Mouse (Mus musculus) neural tube, embryonic 15.5 days (tissue): Measurements from ENCODE around the gene Vasp. TPM values are rescaled to one million over a fixed set of nuclear protein-coding genes. Genes with fewer than 3 reads are reported as not detected.

ENCODE experiments used
- ATAC-seq: fragments of 200-750 bp; cut with Nextera tagmentation; 2 replicates; pipeline ENCODE4 v1.8.0; 2017; ENCODE audit warnings: mild to moderate bottlenecking, moderate TSS enrichment, moderate library complexity; ENCODE audit not compliant: low FRiP score
- H3K27ac ChIP-seq: fragments of 300-500 bp; sonication (generic); replicated peaks from 2 replicates; pipeline ENCODE4 v1.5.1; 2015; ENCODE audit warnings: mild to moderate bottlenecking, inconsistent platforms
- H3K27me3 ChIP-seq: fragments of 300-500 bp; sonication (generic); replicated peaks from 2 replicates; pipeline ENCODE4 v1.6.1; 2015; ENCODE audit warnings: inconsistent platforms
- H3K36me3 ChIP-seq: fragments of 300-500 bp; sonication (generic); 2 replicates; pipeline ENCODE4 v1.6.1; 2015; ENCODE audit warnings: inconsistent platforms
- H3K4me1 ChIP-seq: fragments of 300-500 bp; sonication (generic); 2 replicates; pipeline ENCODE4 v1.6.1; 2015; ENCODE audit warnings: inconsistent platforms
- H3K4me2 ChIP-seq: fragments of 300-500 bp; sonication (generic); 2 replicates; pipeline ENCODE4 v1.6.1; 2015; ENCODE audit warnings: inconsistent platforms, mild to moderate bottlenecking, moderate library complexity
- H3K4me3 ChIP-seq: fragments of 300-500 bp; sonication (generic); replicated peaks from 2 replicates; pipeline ENCODE4 v1.5.1; 2015; ENCODE audit warnings: mild to moderate bottlenecking, inconsistent platforms
- H3K9ac ChIP-seq: fragments of 300-500 bp; sonication (generic); replicated peaks from 2 replicates; pipeline ENCODE4 v1.6.1; 2015; ENCODE audit warnings: mild to moderate bottlenecking, inconsistent platforms
- H3K9me3 ChIP-seq: fragments of 300-500 bp; sonication (generic); replicated peaks from 2 replicates; pipeline ENCODE4 v1.6.1; 2016; ENCODE audit warnings: inconsistent platforms
- WGBS: fragments of 180-500 bp; shearing (Covaris S2); methylation state at CpG from one replicate; pipeline ENCODE4 v1.1.7; 2015; ENCODE audit warnings: mixed read lengths; 5-methylcytosine and 5-hydroxymethylcytosine counted together
- polyA plus RNA-seq: library from polyadenylated mRNA; unstranded; fragments of >200 nt; fragmentation: Nextera tagmentation; extraction: Ambion mirVana; gene quantifications from 2 replicates; pipeline ENCODE4 v1.2.1, GENCODE M21; 2015

Vasp gene
- polyA plus RNA-seq, 1 experiment from 2014 or later, result 40.9 TPM

DNA sequence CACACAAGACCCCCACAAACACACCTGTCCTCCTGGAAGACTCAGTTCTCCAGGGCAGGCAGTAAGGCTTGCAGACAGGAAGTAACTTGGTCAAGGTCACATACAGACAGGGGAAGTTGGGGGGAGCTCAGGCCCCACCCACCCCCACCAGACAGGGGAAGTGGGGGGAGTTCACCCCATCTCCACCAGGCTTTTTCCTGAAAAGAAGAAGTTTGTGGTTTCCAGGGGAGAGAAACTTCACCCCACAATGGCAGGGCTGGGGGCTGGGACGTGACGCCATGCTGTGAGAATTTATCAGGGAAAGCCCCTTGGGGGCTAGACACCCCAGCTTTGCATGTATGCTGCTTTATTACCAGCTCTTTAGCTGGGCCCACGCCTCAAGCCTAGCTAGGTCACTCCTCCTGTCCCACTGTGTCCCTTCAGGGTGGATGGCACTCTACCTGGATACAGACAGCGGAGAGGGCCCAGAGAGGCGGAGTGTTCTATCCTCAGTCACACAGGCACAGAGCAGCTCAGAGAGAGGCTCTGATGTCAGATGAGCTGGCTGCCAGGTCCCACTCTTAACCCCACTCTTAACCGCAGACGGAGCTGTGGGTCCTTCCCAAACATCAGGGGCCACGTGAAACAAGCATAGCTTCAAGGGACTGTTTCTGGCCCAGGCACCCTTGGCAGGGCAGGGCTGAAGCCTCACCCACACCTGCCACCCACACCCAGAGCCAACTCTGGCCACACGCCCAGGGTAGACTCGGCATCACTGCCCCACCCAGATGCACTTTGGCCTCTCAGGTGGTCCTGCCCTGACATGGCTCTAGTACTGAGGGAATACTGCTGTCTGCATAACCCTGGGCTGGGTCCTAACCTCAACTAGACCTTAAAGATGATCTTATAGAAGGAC lies 5.4 kb downstream of the Vasp start:
- Histone ChIP-seq H3K4me2 (no peak overlapping the region), H3K9me3 (no peaks in the 10 kb centered on the region), H3K36me3 (peaks cover 40% of the 10 kb centered on the region), H3K27me3 (no peaks in the 10 kb centered on the region), H3K4me1 (peaks cover 46% of the 10 kb centered on the region), H3K27ac (no peak overlapping the region), H3K4me3 (no peak overlapping the region), H3K9ac (no peak overlapping the region)
- ATAC-seq, result no peak
- WGBS, result 86% methylated on average over 10 of the region's 10 CpGs

GRCm38 (mm10) chr7:19265147-19265546 lies 6.5 kb downstream of the Vasp start:
- WGBS, result 80% methylated on average over 7 of the region's 7 CpGs
- no peak for ATAC-seq
- Histone ChIP-seq H3K9me3 (no peaks in the 10 kb centered on the region), H3K27me3 (no peaks in the 10 kb centered on the region), H3K27ac (no peak overlapping the region), H3K4me2 (no peak overlapping the region), H3K4me1 (peaks cover 36% of the 10 kb centered on the region), H3K36me3 (peaks cover 47% of the 10 kb centered on the region), H3K9ac (no peak overlapping the region), H3K4me3 (no peak overlapping the region)

- Histone ChIP-seq H3K27me3 (no peaks in the 10 kb centered on the region), H3K27ac (no peak overlapping the region), H3K9ac (no peak overlapping the region), H3K36me3 (peaks cover 70% of the 10 kb centered on the region), H3K4me1 (no peaks in the 10 kb centered on the region), H3K4me2 (no peak overlapping the region), H3K4me3 (no peak overlapping the region), H3K9me3 (no peaks in the 10 kb centered on the region)
- WGBS, result 79% methylated on average over 3 of the region's 3 CpGs
- no peak for ATAC-seq
These were observed 13.3 kb downstream of the Vasp start for GRCm38 (mm10) chr7:19258336-19258735.

- no peak overlapping the region for H3K27ac ChIP-seq
- 37% methylated on average over 11 of the region's 11 CpGs for WGBS
These were observed 14.1 kb downstream of the Vasp start for GRCm38 (mm10) chr7:19257390-19258022.

DNA sequence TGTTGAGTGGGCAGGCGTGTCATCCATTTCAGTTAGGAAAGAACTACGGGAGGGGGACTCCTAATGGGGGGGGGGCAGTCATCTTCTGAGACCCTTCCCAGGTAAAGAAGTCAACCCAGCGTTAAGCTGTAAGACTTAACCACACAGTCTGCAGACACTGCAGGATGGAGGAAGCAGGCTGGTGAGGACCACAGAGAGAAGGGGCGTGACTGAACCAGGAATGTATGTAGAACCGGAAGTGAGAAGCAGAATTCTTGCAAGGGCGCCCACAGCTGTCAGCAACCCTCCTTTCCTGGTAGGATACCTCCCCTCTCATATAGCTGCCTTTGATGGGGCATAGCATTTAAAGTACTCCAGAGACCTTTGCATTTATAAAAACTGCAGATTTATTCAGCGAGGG lies 15.1 kb downstream of the Vasp start:
- H3K27ac ChIP-seq, result no peak overlapping the region
- ATAC-seq, result no peak
- H3K27me3 ChIP-seq, result no peaks in the 10 kb centered on the region
- H3K4me2 ChIP-seq, result no peak overlapping the region
- H3K4me3 ChIP-seq, result no peak overlapping the region
- peaks cover 54% of the 10 kb centered on the region for H3K36me3 ChIP-seq
- no peak overlapping the region for H3K9ac ChIP-seq
- no peaks in the 10 kb centered on the region for H3K9me3 ChIP-seq
- 88% methylated on average over 7 of the region's 7 CpGs for WGBS
- no peaks in the 10 kb centered on the region for H3K4me1 ChIP-seq

More at GRCm38 (mm10) chr7:19257390-19258022, 14.1 kb downstream of the Vasp start:
- ATAC-seq, result peak; percentile 68
- no peaks in the 10 kb centered on the region for H3K4me1 ChIP-seq
- no peak overlapping the region for H3K4me3 ChIP-seq
- no peak overlapping the region for H3K9ac ChIP-seq
- no peaks in the 10 kb centered on the region for H3K27me3 ChIP-seq
- H3K4me2 ChIP-seq, result no peak overlapping the region
- no peaks in the 10 kb centered on the region for H3K9me3 ChIP-seq
- peaks cover 62% of the 10 kb centered on the region for H3K36me3 ChIP-seq

DNA sequence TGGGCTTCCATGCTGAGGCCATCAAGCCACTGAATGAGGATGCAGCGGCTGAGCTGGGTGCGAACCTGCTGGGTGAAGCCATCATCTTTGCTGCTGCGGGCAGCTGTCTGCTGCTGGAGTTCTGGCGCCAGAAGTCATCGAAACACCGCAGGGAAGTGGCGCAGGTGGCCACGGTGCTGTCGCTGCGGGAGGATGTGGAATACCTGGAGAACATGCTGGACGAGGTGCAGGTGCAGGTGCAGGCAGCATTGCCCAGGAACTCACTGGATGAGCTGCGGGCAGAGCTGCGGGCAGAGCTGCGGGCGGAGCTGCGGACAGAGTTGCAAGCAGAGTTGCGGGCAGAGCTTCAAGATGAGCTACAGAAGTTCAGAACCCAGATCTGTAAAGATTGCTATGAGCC lies 16.2 kb downstream of the Vasp start:
- no peak overlapping the region for H3K27ac ChIP-seq
- no peak overlapping the region for H3K4me2 ChIP-seq
- H3K9ac ChIP-seq, result no peak overlapping the region
- no peaks in the 10 kb centered on the region for H3K4me1 ChIP-seq
- no peaks in the 10 kb centered on the region for H3K9me3 ChIP-seq
- 79% methylated on average over 17 of the region's 17 CpGs for WGBS
- no peak for ATAC-seq
- H3K4me3 ChIP-seq, result no peak overlapping the region
- H3K27me3 ChIP-seq, result no peaks in the 10 kb centered on the region
- H3K36me3 ChIP-seq, result peaks cover 47% of the 10 kb centered on the region

DNA sequence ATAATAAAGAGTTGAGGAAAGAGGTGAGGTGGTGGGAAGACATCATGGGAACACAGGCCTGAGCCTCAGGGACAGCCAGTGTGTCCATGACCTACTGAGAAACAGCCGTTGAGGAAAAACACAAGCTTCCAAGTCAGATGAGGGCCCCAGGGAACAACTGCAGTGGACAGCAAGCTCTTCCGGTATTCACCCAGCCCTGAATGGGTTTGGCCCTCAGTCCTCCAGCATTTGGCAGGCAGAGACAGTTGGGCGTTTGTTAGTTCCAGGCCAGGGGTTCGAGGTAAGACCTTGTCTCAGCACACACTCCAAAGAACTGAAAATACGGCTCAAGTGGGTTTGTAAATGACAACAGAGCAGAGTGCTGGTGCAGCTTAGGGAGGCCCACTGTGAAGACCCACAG lies 18.2 kb downstream of the Vasp start:
- Histone ChIP-seq H3K9ac (no peak overlapping the region), H3K4me3 (no peak overlapping the region), H3K27me3 (no peaks in the 10 kb centered on the region), H3K27ac (no peak overlapping the region), H3K36me3 (peaks cover 27% of the 10 kb centered on the region), H3K4me1 (no peaks in the 10 kb centered on the region), H3K9me3 (no peaks in the 10 kb centered on the region), H3K4me2 (no peak overlapping the region)
- ATAC-seq, result no peak
- 65% methylated on average over 5 of the region's 5 CpGs for WGBS

- Histone ChIP-seq H3K4me2 (no peak overlapping the region), H3K9me3 (no peaks in the 10 kb centered on the region), H3K27me3 (no peaks in the 10 kb centered on the region), H3K36me3 (peaks cover 14% of the 10 kb centered on the region; the same call in 1 of the 2 replicates), H3K27ac (no peak overlapping the region), H3K9ac (no peak overlapping the region), H3K4me3 (no peak overlapping the region), H3K4me1 (no peaks in the 10 kb centered on the region)
- no peak for ATAC-seq
- WGBS, result 85% methylated on average over 4 of the region's 4 CpGs
These were observed 19.5 kb downstream of the Vasp start for GRCm38 (mm10) chr7:19252078-19252477.

DNA sequence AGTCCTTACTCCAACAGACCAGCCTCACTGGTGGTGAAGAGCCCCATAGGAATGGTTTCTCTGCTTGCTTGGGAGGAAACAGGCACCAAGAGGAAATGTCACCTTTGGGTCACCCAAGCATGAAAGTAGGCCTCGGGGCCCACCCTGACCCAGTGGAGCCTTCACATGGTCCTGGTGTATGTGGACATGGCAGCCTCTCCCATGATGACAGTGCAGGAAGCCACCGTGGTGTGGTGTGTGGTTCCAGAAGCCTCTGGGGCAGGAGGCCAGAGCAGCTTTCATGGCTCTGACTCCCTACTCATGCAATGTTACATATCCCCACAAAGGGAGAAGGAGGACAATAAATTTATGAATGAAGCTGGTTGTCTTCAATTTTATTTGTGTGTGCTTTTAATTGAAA lies 24.1 kb downstream of the Vasp start:
- 100% methylated on average over 2 of the region's 2 CpGs for WGBS
- Histone ChIP-seq H3K4me1 (no peaks in the 10 kb centered on the region), H3K4me3 (no peak overlapping the region), H3K27me3 (no peaks in the 10 kb centered on the region), H3K4me2 (no peak overlapping the region), H3K27ac (no peak overlapping the region), H3K36me3 (peaks cover 17% of the 10 kb centered on the region), H3K9me3 (no peaks in the 10 kb centered on the region), H3K9ac (no peak overlapping the region)
- ATAC-seq, result no peak

- Histone ChIP-seq H3K36me3 (peaks cover 17% of the 10 kb centered on the region), H3K4me2 (no peak overlapping the region), H3K9me3 (no peaks in the 10 kb centered on the region), H3K4me3 (no peak overlapping the region), H3K9ac (no peak overlapping the region), H3K27ac (no peak overlapping the region), H3K4me1 (no peaks in the 10 kb centered on the region), H3K27me3 (no peaks in the 10 kb centered on the region)
- no peak for ATAC-seq
- WGBS, result 90% methylated on average over 1 of the region's 1 CpGs
These were observed 24.8 kb downstream of the Vasp start for GRCm38 (mm10) chr7:19246855-19247254.

- Histone ChIP-seq H3K27ac (no peak overlapping the region), H3K9ac (no peak overlapping the region), H3K9me3 (no peaks in the 10 kb centered on the region), H3K27me3 (no peaks in the 10 kb centered on the region), H3K4me2 (no peak overlapping the region), H3K36me3 (peaks cover 17% of the 10 kb centered on the region), H3K4me3 (no peak overlapping the region), H3K4me1 (no peaks in the 10 kb centered on the region)
- 86% methylated on average over 3 of the region's 3 CpGs for WGBS
- no peak for ATAC-seq
These were observed 26.5 kb downstream of the Vasp start for GRCm38 (mm10) chr7:19245083-19245482.

- peaks cover 17% of the 10 kb centered on the region for H3K36me3 ChIP-seq
- no peak overlapping the region for H3K27ac ChIP-seq
- WGBS, result 58% methylated on average over 5 of the region's 5 CpGs
- H3K4me2 ChIP-seq, result no peak overlapping the region
- no peak for ATAC-seq
- peaks cover 10% of the 10 kb centered on the region for H3K4me1 ChIP-seq
- H3K4me3 ChIP-seq, result no peak overlapping the region
- H3K9me3 ChIP-seq, result no peaks in the 10 kb centered on the region
- H3K27me3 ChIP-seq, result no peaks in the 10 kb centered on the region
- no peak overlapping the region for H3K9ac ChIP-seq
These were observed 27.8 kb downstream of the Vasp start for GRCm38 (mm10) chr7:19243858-19244257.
